Mouse (Mus musculus): ENCODE measurements at regions not wholly inside any gene's neighbourhood (a gene's known extent, or its start where the extent isn't known, plus 50 kb on each side); places are given as distances from the start of the nearest gene placed in this dataset.

DNA sequence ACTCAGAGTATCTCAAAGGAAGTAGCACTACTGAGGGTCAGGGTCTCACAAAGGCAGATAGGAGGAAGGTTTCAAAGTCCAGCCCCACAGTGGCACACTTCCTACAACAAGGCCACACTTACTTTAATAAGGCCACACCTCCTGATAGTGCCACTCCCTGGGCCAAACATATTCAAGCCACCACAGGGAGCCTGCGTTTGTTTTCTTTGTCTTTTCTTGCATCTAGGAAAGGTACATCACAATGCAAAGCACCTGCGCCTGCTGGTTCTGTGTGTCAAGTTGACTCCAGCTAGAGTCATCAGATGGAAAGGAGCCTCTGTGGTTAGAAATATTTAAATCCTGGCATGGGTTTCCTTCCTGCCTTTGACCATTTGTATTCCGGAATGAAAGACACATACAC, 355.4 kb upstream of the Castor2 start:
- WGBS = 91% methylated on average over 3 of the region's 3 CpGs
- no peaks in the 10 kb centered on the region for H3K4me1 ChIP-seq (replicated peaks; ENCODE audit: control insufficient read depth, insufficient read depth, low read length)
- H3K4me2 ChIP-seq (replicated peaks; ENCODE audit: low read depth) = no peak overlapping the region
- no peaks in the 10 kb centered on the region for H3K9me3 ChIP-seq (ENCODE audit: control insufficient read depth)
- TF ChIP-seq CTCF (IDR thresholded peaks at IDR 0.05; ENCODE audit: low read depth) = no peak
- ATAC-seq = no peak
- H3K27me3 ChIP-seq (replicated peaks; ENCODE audit: control insufficient read depth, insufficient read depth, low read length) = no peaks in the 10 kb centered on the region
- no peak overlapping the region for H3K4me3 ChIP-seq (ENCODE audit: low read depth, low read length)
- no peaks in the 10 kb centered on the region for H3K36me3 ChIP-seq (ENCODE audit: control insufficient read depth, insufficient read depth)
- H3K9ac ChIP-seq (ENCODE audit: low read depth, low read length) = no peak overlapping the region
- no peak overlapping the region for H3K27ac ChIP-seq (ENCODE audit: low read depth, low read length)

DNA sequence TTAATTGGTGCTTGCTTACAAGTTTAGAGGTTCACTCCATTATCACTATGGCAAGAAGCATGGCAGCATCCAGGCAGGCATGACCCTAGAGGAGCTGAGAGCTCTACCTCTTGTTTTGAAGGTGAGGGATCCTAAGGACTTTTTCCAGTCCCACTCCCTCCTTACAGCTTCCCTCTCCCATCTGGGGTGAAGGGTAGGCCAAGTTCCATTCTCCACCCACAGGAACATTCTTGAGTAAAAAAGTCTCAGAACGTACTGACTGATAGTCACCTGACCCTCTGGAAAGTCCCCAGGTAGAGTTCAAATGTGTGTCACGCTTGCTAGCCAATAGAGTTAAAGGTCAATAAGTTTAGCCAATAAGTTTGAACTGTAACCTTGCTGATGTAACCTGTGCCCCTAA, 355.9 kb upstream of the Castor2 start:
- Histone ChIP-seq H3K27me3 (replicated peaks; ENCODE audit: control insufficient read depth, insufficient read depth, low read length) (no peaks in the 10 kb centered on the region), H3K36me3 (ENCODE audit: control insufficient read depth, insufficient read depth) (no peaks in the 10 kb centered on the region), H3K4me3 (ENCODE audit: low read depth, low read length) (no peak overlapping the region), H3K9ac (ENCODE audit: low read depth, low read length) (no peak overlapping the region), H3K4me2 (replicated peaks; ENCODE audit: low read depth) (no peak overlapping the region), H3K9me3 (ENCODE audit: control insufficient read depth) (no peaks in the 10 kb centered on the region), H3K27ac (ENCODE audit: low read depth, low read length) (no peak overlapping the region), H3K4me1 (replicated peaks; ENCODE audit: control insufficient read depth, insufficient read depth, low read length) (no peaks in the 10 kb centered on the region)
- no peak for ATAC-seq
- no peak for TF ChIP-seq CTCF (IDR thresholded peaks at IDR 0.05; ENCODE audit: low read depth)
- 82% methylated on average over 2 of the region's 2 CpGs for WGBS

DNA sequence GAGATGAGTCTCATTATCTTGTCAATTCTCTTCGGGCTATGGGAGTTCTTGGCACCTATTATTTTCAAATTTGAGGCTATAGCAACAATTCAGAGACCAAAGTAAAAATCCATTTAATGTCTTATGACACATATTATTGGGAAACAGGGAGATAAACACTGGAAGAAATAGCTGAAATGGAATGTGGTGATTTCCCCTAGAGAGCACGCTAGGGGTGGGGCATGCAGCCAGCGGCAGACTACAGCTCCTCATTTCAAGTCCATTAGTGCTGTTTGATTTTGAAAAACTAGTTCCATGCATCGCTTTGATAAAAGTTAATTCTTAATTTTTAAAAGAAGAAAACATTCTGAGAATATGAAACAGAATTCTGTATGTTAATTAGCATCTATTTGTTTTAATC, 367.6 kb upstream of the Castor2 start:
- no peaks in the 10 kb centered on the region for H3K4me1 ChIP-seq (replicated peaks; ENCODE audit: control insufficient read depth, insufficient read depth, low read length)
- H3K36me3 ChIP-seq (ENCODE audit: control insufficient read depth, insufficient read depth) = no peaks in the 10 kb centered on the region
- no peak overlapping the region for H3K4me2 ChIP-seq (replicated peaks; ENCODE audit: low read depth)
- no peak overlapping the region for H3K4me3 ChIP-seq (ENCODE audit: low read depth, low read length)
- no peak for TF ChIP-seq CTCF (IDR thresholded peaks at IDR 0.05; ENCODE audit: low read depth)
- no peak for ATAC-seq
- H3K9ac ChIP-seq (ENCODE audit: low read depth, low read length) = no peak overlapping the region
- no peak overlapping the region for H3K27ac ChIP-seq (ENCODE audit: low read depth, low read length)
- H3K27me3 ChIP-seq (replicated peaks; ENCODE audit: control insufficient read depth, insufficient read depth, low read length) = no peaks in the 10 kb centered on the region
- H3K9me3 ChIP-seq (ENCODE audit: control insufficient read depth) = no peaks in the 10 kb centered on the region
- 71% methylated on average over 4 of the region's 4 CpGs for WGBS

DNA sequence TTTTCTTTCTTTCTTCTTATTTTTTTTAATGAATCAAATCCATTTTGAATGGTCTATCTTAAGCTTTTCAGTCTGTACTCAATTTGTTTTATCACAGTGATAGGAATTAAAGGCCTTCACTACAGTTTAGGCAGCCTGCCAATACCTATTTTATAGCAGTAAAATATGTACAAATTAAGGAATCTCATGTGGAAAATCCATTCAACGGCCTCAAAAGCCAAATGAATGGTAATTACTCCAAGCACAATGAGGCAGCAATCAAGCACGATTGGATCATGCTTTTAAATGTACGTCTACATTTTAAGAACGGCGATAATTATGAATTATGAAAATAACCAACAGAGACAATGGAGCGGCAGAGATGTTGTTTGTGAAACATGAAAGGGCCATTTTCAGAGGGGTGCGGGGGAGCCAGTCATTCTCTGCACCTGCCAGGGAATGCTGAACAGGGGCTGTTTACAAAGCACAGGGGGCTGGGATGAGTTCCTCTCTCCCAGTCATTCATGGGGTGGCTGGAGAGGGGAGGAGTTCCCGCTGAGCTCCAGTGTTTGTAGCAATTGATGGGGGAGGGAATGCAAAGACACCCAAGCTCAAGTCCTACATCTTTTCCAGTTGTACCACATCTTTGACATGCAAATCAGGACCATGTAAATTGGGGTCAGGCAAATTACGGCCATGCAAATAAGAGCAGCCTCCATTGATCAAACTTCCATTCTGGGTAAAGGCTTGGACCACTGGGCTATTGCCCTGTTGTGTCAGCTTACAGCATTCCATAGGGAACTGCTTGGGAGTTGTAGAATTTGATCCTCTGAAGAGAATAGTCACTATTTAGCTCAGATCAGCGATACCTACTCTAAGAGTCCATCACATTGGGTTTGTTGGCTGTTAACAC, 381.1 kb upstream of the Castor2 start:
- WGBS = 72% methylated on average over 10 of the region's 10 CpGs
- H3K4me3 ChIP-seq (ENCODE audit: low read depth, low read length) = no peak overlapping the region

DNA sequence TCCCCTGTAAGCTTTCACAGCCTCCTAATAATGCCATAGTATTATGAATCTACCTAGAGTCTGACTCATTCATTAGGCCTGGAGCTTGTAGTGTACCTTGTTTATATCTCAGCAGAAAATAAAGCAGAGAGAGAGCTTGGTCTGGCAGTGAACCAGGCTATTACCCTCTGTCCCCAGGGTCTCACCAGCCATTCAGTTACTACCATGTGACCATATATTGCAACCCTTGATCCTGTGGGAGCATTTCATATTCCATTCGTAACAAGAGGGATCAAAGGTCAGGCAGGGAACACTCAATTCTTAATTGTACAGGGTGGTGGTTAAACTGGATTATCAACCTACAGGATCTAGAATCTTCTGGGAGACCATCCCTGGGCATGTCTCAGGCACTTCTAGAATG, 383.7 kb upstream of the Castor2 start:
- H3K36me3 ChIP-seq (ENCODE audit: control insufficient read depth, insufficient read depth) = no peaks in the 10 kb centered on the region
- H3K4me1 ChIP-seq (replicated peaks; ENCODE audit: control insufficient read depth, insufficient read depth, low read length) = no peaks in the 10 kb centered on the region
- no peak overlapping the region for H3K9ac ChIP-seq (ENCODE audit: low read depth, low read length)
- no peaks in the 10 kb centered on the region for H3K27me3 ChIP-seq (replicated peaks; ENCODE audit: control insufficient read depth, insufficient read depth, low read length)
- WGBS = 45% methylated on average over 1 of the region's 1 CpGs
- peak; percentile 47; the same call in 1 of the 2 replicates for ATAC-seq
- no peak for TF ChIP-seq CTCF (IDR thresholded peaks at IDR 0.05; ENCODE audit: low read depth)
- H3K4me3 ChIP-seq (ENCODE audit: low read depth, low read length) = no peak overlapping the region
- no peak overlapping the region for H3K27ac ChIP-seq (ENCODE audit: low read depth, low read length)
- H3K4me2 ChIP-seq (replicated peaks; ENCODE audit: low read depth) = no peak overlapping the region
- no peaks in the 10 kb centered on the region for H3K9me3 ChIP-seq (ENCODE audit: control insufficient read depth)

More for the DNA sequence above, 381.1 kb upstream of the Castor2 start:
- H3K36me3 ChIP-seq (ENCODE audit: control insufficient read depth, insufficient read depth) = no peaks in the 10 kb centered on the region
- ATAC-seq = no peak
- no peaks in the 10 kb centered on the region for H3K4me1 ChIP-seq (replicated peaks; ENCODE audit: control insufficient read depth, insufficient read depth, low read length)
- no peak overlapping the region for H3K27ac ChIP-seq (ENCODE audit: low read depth, low read length)
- H3K9me3 ChIP-seq (ENCODE audit: control insufficient read depth) = no peaks in the 10 kb centered on the region
- no peak overlapping the region for H3K9ac ChIP-seq (ENCODE audit: low read depth, low read length)
- no peaks in the 10 kb centered on the region for H3K27me3 ChIP-seq (replicated peaks; ENCODE audit: control insufficient read depth, insufficient read depth, low read length)
- H3K4me2 ChIP-seq (replicated peaks; ENCODE audit: low read depth) = no peak overlapping the region
- TF ChIP-seq CTCF (IDR thresholded peaks at IDR 0.05; ENCODE audit: low read depth) = no peak

DNA sequence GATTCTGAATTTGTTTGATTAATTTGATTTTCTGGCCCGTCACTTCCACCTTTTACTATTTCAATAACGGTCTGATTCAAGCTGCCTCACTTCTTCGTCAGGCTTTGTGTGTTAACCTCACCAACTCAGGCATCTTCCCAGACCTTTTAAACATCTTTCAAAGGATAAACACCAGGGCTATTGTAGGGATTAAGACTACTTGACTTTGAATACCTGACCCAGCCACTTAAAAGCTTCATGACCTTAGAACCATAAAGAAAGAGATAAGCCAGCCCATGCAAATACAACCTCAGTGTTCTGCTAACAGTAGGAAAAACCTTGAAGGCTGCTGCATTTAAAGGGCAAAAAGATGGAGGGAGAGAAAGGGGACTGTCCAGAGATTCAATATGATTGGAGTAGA, 386.9 kb upstream of the Castor2 start:
- Histone ChIP-seq H3K4me2 (replicated peaks; ENCODE audit: low read depth) (no peak overlapping the region), H3K9me3 (ENCODE audit: control insufficient read depth) (no peaks in the 10 kb centered on the region), H3K27me3 (replicated peaks; ENCODE audit: control insufficient read depth, insufficient read depth, low read length) (no peaks in the 10 kb centered on the region), H3K4me3 (ENCODE audit: low read depth, low read length) (no peak overlapping the region), H3K9ac (ENCODE audit: low read depth, low read length) (no peak overlapping the region), H3K36me3 (ENCODE audit: control insufficient read depth, insufficient read depth) (no peaks in the 10 kb centered on the region), H3K4me1 (replicated peaks; ENCODE audit: control insufficient read depth, insufficient read depth, low read length) (no peaks in the 10 kb centered on the region), H3K27ac (ENCODE audit: low read depth, low read length) (no peak overlapping the region)
- 32% methylated on average over 3 of the region's 3 CpGs for WGBS
- TF ChIP-seq CTCF (IDR thresholded peaks at IDR 0.05; ENCODE audit: low read depth) = no peak
- no peak for ATAC-seq
